Mouse (Mus musculus): Measurements from ENCODE around the gene Crybg1.

DNA sequence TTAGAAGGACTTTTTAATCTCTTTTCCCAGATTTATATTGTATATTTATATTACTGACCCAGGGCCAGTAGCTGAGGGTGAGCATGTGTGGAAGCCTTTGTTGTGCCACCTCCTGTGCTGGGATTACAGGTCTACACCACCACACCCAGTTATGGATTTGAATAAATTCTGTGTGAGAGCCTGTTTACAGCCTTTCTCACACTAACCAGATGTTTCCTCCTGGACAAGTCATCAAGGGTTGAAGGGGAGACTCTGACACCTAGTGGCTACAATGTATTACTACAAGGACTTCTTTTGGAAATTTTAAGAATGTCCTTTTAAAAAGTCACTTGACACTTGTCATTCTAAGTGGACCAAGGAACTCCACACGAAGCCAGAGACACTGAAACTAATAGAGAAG is 28.7 kb upstream of the Crybg1 start:
- TF ChIP-seq CTCF (IDR thresholded peaks at IDR 0.05; ENCODE audit: control insufficient read depth, insufficient read depth, low read length): no peak
- no peak for TF ChIP-seq POLR2A (IDR thresholded peaks at IDR 0.05; ENCODE audit: borderline replicate concordance, control insufficient read depth, low read depth, low read length)
